Mouse (Mus musculus): ENCODE data around the gene Tnr. TPM values are rescaled to one million over a fixed set of nuclear protein-coding genes. Genes with fewer than 3 reads are reported as not detected.

Tnr gene
- polyA plus RNA-seq, 1 experiment from 2014 or later, result 0.30 TPM

DNA sequence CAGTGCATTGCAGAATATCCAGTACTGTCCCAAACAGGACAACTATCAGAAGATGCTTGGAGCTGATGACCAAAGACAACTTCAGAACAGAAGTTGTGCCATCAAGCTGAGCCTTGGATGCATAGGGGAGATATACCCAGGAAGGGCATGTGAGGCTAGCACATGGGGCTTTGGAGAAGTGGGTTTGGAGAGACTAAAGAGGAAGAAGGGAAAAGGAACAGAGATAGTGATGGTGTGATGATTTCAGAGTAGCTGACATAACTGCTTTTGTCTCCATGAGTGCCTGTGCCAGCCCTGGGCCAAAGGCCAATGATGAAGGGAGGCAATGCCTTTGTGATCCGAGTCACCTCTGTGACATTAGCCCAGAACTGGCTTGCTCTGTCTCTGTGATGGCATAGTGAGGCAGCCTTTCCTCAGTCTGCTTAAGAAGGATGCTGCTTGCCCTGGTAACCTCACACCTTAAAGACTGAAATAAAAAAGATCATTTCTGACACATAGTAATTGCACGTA lies 220.2 kb downstream of the Tnr start:
- WGBS, result 90% methylated on average over 2 of the region's 2 CpGs
- no peak overlapping the region for H3K4me3 ChIP-seq (replicated peaks; ENCODE audit: low read length)
- no peak overlapping the region for H3K27ac ChIP-seq (ENCODE audit: low read length)
- H3K9me3 ChIP-seq (replicated peaks; ENCODE audit: control insufficient read depth, low read length), result no peaks in the 10 kb centered on the region
- ATAC-seq (ENCODE audit: insufficient read depth, low FRiP score), result no peak
- H3K36me3 ChIP-seq (ENCODE audit: control insufficient read depth, insufficient read depth, low read length), result no peaks in the 10 kb centered on the region
- H3K4me1 ChIP-seq (ENCODE audit: control insufficient read depth, insufficient read depth, low read length), result peaks cover 4% of the 10 kb centered on the region; the same call in 1 of the 2 replicates
- no peaks in the 10 kb centered on the region for H3K27me3 ChIP-seq (ENCODE audit: control insufficient read depth, insufficient read depth, low read length)
- no peak overlapping the region for H3K4me2 ChIP-seq (ENCODE audit: low read depth, low read length)
- no peak overlapping the region for H3K9ac ChIP-seq (ENCODE audit: low read length)

DNA sequence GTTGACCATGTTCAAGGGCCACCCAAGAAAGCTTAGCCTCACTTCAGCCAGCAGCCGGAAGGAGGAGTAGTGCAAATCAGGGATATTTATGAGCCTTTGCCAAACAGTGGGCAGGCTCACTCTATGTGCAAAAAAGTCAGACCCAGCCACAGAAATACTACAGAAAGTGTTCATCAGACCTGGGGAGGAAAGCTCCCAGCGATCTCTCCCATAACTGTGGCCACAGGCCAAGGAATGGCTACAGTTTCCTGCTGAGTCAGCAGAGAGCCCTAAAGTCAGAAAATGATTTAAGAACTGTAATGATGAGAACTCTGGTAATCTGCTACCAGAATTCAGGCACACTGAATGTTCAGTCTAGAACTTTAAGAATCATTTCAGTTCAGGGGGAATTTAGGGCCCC lies 221.7 kb downstream of the Tnr start:
- no peak overlapping the region for H3K4me3 ChIP-seq (replicated peaks; ENCODE audit: low read length)
- ATAC-seq (ENCODE audit: insufficient read depth, low FRiP score), result no peak
- H3K27ac ChIP-seq (ENCODE audit: low read length), result no peak overlapping the region
- H3K9me3 ChIP-seq (replicated peaks; ENCODE audit: control insufficient read depth, low read length), result no peaks in the 10 kb centered on the region
- H3K4me2 ChIP-seq (ENCODE audit: low read depth, low read length), result no peak overlapping the region
- peaks cover 4% of the 10 kb centered on the region; the same call in 1 of the 2 replicates for H3K4me1 ChIP-seq (ENCODE audit: control insufficient read depth, insufficient read depth, low read length)
- no peak overlapping the region for H3K9ac ChIP-seq (ENCODE audit: low read length)
- no peaks in the 10 kb centered on the region for H3K36me3 ChIP-seq (ENCODE audit: control insufficient read depth, insufficient read depth, low read length)
- WGBS, result 65% methylated on average over 2 of the region's 2 CpGs
- no peaks in the 10 kb centered on the region for H3K27me3 ChIP-seq (ENCODE audit: control insufficient read depth, insufficient read depth, low read length)

DNA sequence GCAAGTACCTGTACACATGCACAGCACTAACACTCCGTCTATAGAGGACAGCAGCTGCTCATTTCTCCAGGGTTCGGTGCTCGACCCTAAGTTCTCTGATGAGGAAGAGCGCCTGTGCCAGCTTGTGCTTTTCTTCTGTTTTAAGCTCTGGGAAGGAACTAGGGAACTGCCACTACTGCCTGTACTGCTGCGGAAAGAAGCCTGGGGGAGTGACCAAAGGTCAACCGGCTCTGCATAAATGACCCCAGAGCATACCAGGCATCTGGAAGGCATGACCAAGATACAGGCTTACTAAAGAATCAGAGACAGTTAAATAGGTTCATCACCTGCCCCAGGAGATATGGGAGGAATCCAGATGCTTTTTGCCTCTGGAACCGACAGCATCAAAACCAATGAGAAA lies 224.4 kb downstream of the Tnr start:
- Histone ChIP-seq H3K36me3 (ENCODE audit: control insufficient read depth, insufficient read depth, low read length) (no peaks in the 10 kb centered on the region), H3K9ac (ENCODE audit: low read length) (no peak overlapping the region), H3K4me1 (ENCODE audit: control insufficient read depth, insufficient read depth, low read length) (no peaks in the 10 kb centered on the region), H3K27ac (ENCODE audit: low read length) (no peak overlapping the region), H3K4me3 (replicated peaks; ENCODE audit: low read length) (no peak overlapping the region), H3K4me2 (ENCODE audit: low read depth, low read length) (no peak overlapping the region), H3K9me3 (replicated peaks; ENCODE audit: control insufficient read depth, low read length) (no peaks in the 10 kb centered on the region), H3K27me3 (ENCODE audit: control insufficient read depth, insufficient read depth, low read length) (no peaks in the 10 kb centered on the region)
- ATAC-seq (ENCODE audit: insufficient read depth, low FRiP score), result no peak
- WGBS, result 75% methylated on average over 7 of the region's 7 CpGs

DNA sequence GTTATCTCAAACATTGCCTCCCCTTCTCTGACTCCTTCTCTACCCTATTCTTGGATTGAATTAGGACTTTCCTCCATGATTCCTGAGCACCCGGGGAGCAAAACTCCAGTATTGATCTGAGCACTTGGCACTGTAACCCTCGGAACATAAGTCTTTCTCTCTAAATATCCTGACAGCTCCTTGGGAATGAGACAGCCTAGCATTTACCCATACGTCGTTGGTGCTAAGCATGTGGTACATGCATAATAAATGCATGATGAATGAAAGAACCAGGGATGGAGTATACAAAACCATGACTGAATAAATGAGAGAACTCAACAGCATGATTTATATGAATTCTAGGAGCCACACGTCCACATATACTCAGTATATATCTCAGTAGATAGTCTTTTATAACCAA lies 226.8 kb downstream of the Tnr start:
- no peak overlapping the region for H3K9ac ChIP-seq (ENCODE audit: low read length)
- WGBS, result 37% methylated on average over 5 of the region's 5 CpGs
- ATAC-seq (ENCODE audit: insufficient read depth, low FRiP score), result no peak

DNA sequence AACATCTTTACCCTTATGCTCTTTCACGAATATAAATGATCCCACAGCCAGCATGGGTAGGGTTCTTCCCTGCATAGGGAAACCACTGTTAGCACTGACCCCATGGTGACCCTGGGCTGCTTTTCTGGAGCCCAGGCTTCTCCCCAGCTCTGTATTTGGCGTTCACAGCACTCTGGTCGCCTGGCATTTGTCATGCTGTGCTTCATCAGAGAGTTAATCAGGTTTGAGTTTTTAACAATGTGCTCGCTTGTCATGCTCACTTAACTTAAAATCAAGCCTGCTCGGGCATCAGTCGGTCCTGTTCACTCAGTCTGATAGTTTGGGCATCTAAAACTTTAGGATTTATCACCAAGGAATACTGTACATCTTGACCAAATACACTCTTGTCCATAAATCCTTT lies 227.3 kb downstream of the Tnr start:
- ATAC-seq (ENCODE audit: insufficient read depth, low FRiP score), result no peak
- WGBS, result 36% methylated on average over 6 of the region's 6 CpGs

More for the DNA sequence above, 226.8 kb downstream of the Tnr start:
- no peak overlapping the region for H3K27ac ChIP-seq (ENCODE audit: low read length)
- no peak overlapping the region for H3K4me2 ChIP-seq (ENCODE audit: low read depth, low read length)
- no peaks in the 10 kb centered on the region for H3K36me3 ChIP-seq (ENCODE audit: control insufficient read depth, insufficient read depth, low read length)
- H3K4me3 ChIP-seq (replicated peaks; ENCODE audit: low read length), result no peak overlapping the region
- H3K27me3 ChIP-seq (ENCODE audit: control insufficient read depth, insufficient read depth, low read length), result no peaks in the 10 kb centered on the region
- H3K9me3 ChIP-seq (replicated peaks; ENCODE audit: control insufficient read depth, low read length), result no peaks in the 10 kb centered on the region
- H3K4me1 ChIP-seq (ENCODE audit: control insufficient read depth, insufficient read depth, low read length), result no peaks in the 10 kb centered on the region

DNA sequence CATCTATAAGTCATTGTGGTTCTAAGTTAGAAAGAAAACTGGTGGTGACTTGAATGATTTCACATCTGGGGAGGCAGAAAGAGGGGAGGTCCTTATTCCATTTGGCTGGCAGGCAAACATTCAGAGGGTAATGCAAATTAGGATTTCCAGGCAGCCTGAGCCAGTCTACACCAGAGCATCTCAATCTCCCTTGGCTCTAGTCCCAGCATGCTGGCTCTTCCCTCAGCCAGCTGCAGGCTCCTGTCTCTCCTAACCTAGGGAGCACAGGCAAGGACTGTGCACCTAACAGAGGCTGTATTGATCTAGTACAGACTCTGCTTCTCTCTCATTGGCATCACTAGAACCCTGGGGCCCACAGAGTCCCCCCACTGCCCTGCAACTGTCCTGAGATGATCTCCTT lies 237.4 kb downstream of the Tnr start:
- no peaks in the 10 kb centered on the region for H3K36me3 ChIP-seq (ENCODE audit: control insufficient read depth, insufficient read depth, low read length)
- H3K9me3 ChIP-seq (replicated peaks; ENCODE audit: control insufficient read depth, low read length), result no peaks in the 10 kb centered on the region
- no peaks in the 10 kb centered on the region for H3K27me3 ChIP-seq (ENCODE audit: control insufficient read depth, insufficient read depth, low read length)
- H3K27ac ChIP-seq (ENCODE audit: low read length), result no peak overlapping the region
- H3K9ac ChIP-seq (ENCODE audit: low read length), result no peak overlapping the region
- H3K4me2 ChIP-seq (ENCODE audit: low read depth, low read length), result no peak overlapping the region
- no peak for ATAC-seq (ENCODE audit: insufficient read depth, low FRiP score)
- no peaks in the 10 kb centered on the region for H3K4me1 ChIP-seq (ENCODE audit: control insufficient read depth, insufficient read depth, low read length)
- H3K4me3 ChIP-seq (replicated peaks; ENCODE audit: low read length), result no peak overlapping the region

More for the DNA sequence above, 227.3 kb downstream of the Tnr start:
- Histone ChIP-seq H3K27ac (ENCODE audit: low read length) (no peak overlapping the region), H3K4me3 (replicated peaks; ENCODE audit: low read length) (no peak overlapping the region), H3K9ac (ENCODE audit: low read length) (no peak overlapping the region), H3K27me3 (ENCODE audit: control insufficient read depth, insufficient read depth, low read length) (no peaks in the 10 kb centered on the region), H3K36me3 (ENCODE audit: control insufficient read depth, insufficient read depth, low read length) (no peaks in the 10 kb centered on the region), H3K4me2 (ENCODE audit: low read depth, low read length) (no peak overlapping the region), H3K9me3 (replicated peaks; ENCODE audit: control insufficient read depth, low read length) (no peaks in the 10 kb centered on the region), H3K4me1 (ENCODE audit: control insufficient read depth, insufficient read depth, low read length) (no peaks in the 10 kb centered on the region)

DNA sequence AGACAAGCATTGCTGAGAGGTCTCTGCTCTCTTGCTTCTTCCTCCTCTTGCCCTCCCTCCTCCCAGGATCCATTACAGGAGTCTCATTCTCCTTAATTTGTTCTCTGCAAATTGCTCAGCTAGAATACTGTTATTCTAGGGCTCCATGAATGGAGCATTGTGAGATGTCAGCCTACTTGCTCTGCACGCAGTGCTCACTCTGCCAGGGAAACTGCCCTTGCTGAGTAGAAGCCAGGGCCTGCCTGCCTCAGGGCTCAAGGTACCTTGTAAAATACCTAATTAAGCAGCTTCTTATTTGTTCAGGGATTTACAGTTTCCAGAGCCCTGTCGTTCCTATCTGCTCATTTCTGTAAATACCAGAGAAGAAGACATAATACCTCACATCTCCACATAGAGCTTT lies 240.3 kb downstream of the Tnr start:
- no peaks in the 10 kb centered on the region for H3K4me1 ChIP-seq (ENCODE audit: control insufficient read depth, insufficient read depth, low read length)
- no peak for ATAC-seq (ENCODE audit: insufficient read depth, low FRiP score)
- H3K36me3 ChIP-seq (ENCODE audit: control insufficient read depth, insufficient read depth, low read length), result no peaks in the 10 kb centered on the region
- no peak overlapping the region for H3K9ac ChIP-seq (ENCODE audit: low read length)
- H3K9me3 ChIP-seq (replicated peaks; ENCODE audit: control insufficient read depth, low read length), result no peaks in the 10 kb centered on the region
- no peak overlapping the region for H3K27ac ChIP-seq (ENCODE audit: low read length)
- 67% methylated on average over 2 of the region's 2 CpGs for WGBS
- H3K27me3 ChIP-seq (ENCODE audit: control insufficient read depth, insufficient read depth, low read length), result no peaks in the 10 kb centered on the region
- H3K4me3 ChIP-seq (replicated peaks; ENCODE audit: low read length), result no peak overlapping the region
- no peak overlapping the region for H3K4me2 ChIP-seq (ENCODE audit: low read depth, low read length)

DNA sequence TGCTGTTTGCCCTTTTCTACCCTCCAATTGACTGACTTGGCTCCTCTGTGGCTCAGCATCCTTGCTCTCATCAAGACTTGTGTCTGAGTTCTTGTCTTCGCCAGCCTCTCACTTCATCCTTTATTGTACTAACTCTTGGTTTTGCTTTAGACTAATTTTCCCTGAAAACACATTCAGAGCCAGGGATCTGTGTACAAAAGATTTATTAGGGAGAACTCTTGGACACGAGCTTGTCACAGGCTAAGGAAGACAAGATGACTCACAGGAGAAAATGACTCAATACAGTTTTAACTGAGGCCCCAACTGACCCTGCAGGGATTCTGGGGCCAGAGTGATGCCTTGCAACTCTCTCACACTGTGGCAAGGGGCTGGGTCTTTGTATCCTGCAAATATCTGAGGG lies 241.3 kb downstream of the Tnr start:
- Histone ChIP-seq H3K9ac (ENCODE audit: low read length) (no peak overlapping the region), H3K4me1 (ENCODE audit: control insufficient read depth, insufficient read depth, low read length) (no peaks in the 10 kb centered on the region), H3K9me3 (replicated peaks; ENCODE audit: control insufficient read depth, low read length) (no peaks in the 10 kb centered on the region), H3K27me3 (ENCODE audit: control insufficient read depth, insufficient read depth, low read length) (no peaks in the 10 kb centered on the region), H3K36me3 (ENCODE audit: control insufficient read depth, insufficient read depth, low read length) (no peaks in the 10 kb centered on the region), H3K27ac (ENCODE audit: low read length) (no peak overlapping the region), H3K4me3 (replicated peaks; ENCODE audit: low read length) (no peak overlapping the region), H3K4me2 (ENCODE audit: low read depth, low read length) (no peak overlapping the region)
- no peak for ATAC-seq (ENCODE audit: insufficient read depth, low FRiP score)
- WGBS, result 64% methylated on average over 2 of the region's 2 CpGs

DNA sequence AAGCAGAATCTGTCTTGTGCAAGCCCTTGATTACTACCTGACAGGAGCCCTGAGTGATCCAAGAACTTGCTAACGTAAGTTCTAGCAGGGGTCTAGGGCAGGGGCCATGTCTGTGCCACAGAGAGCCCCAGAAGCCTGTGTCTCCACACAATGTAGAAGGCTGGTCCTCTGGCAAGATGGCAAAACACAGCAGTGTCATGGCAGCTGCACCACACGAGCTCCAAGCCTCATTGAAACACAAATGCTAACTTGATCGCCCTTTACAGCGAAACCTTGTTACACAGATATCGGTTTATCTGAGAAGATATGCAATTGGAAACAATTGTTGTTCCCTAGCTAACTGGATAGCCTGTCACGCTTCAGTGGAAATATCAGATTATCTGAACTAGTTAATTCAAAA lies 246.4 kb downstream of the Tnr start:
- WGBS, result 68% methylated on average over 6 of the region's 6 CpGs
- no peak overlapping the region for H3K27ac ChIP-seq (ENCODE audit: low read length)
- H3K9me3 ChIP-seq (replicated peaks; ENCODE audit: control insufficient read depth, low read length), result no peaks in the 10 kb centered on the region
- no peak overlapping the region for H3K9ac ChIP-seq (ENCODE audit: low read length)
- no peak for ATAC-seq (ENCODE audit: insufficient read depth, low FRiP score)
- no peak overlapping the region for H3K4me2 ChIP-seq (ENCODE audit: low read depth, low read length)
- H3K4me1 ChIP-seq (ENCODE audit: control insufficient read depth, insufficient read depth, low read length), result no peaks in the 10 kb centered on the region
- no peaks in the 10 kb centered on the region for H3K27me3 ChIP-seq (ENCODE audit: control insufficient read depth, insufficient read depth, low read length)
- H3K36me3 ChIP-seq (ENCODE audit: control insufficient read depth, insufficient read depth, low read length), result no peaks in the 10 kb centered on the region
- H3K4me3 ChIP-seq (replicated peaks; ENCODE audit: low read length), result no peak overlapping the region

DNA sequence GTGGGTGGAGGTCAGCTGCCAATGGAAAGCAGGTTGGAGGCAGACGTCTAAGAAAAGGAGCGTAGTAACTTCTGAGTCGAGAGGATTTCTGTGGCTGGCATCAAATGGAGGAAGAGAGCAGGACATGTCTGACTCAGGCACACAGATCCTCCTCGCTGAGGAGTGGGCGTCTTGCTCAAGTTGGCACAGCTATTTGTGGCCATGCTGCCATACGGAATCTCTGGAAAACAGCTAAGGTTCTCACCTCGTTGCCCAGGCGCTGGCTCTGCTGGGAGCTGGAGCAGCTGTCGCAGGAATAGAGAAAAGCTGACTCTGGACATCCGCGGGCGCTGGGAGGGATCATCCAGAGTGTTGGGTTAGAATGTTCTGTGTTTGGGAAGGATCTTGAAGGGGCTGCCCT lies 250.1 kb downstream of the Tnr start:
- H3K9ac ChIP-seq (ENCODE audit: low read length), result no peak overlapping the region
- no peak overlapping the region for H3K4me2 ChIP-seq (ENCODE audit: low read depth, low read length)
- no peaks in the 10 kb centered on the region for H3K4me1 ChIP-seq (ENCODE audit: control insufficient read depth, insufficient read depth, low read length)
- no peak overlapping the region for H3K27ac ChIP-seq (ENCODE audit: low read length)
- H3K4me3 ChIP-seq (replicated peaks; ENCODE audit: low read length), result no peak overlapping the region
- no peaks in the 10 kb centered on the region for H3K9me3 ChIP-seq (replicated peaks; ENCODE audit: control insufficient read depth, low read length)
- ATAC-seq (ENCODE audit: insufficient read depth, low FRiP score), result no peak
- WGBS, result 71% methylated on average over 12 of the region's 12 CpGs
- no peaks in the 10 kb centered on the region for H3K27me3 ChIP-seq (ENCODE audit: control insufficient read depth, insufficient read depth, low read length)
- no peaks in the 10 kb centered on the region for H3K36me3 ChIP-seq (ENCODE audit: control insufficient read depth, insufficient read depth, low read length)

All from stomach, embryonic 16.5 days (tissue).